Mouse (Mus musculus) left cerebral cortex, adult 8-10 months (tissue): ENCODE data around the gene Pcbp2. TPM values are rescaled to one million over a fixed set of nuclear protein-coding genes. Genes with fewer than 3 reads are reported as not detected.

Experiments used
- DNase-seq, 2 experiments: peaks; one replicate each; pipeline ENCODE4 v3.0.0; 2022; ENCODE audit warnings: low spot score in 2 of 2
- total RNA-seq, 4 experiments: library from RNA; stranded (reverse); gene quantifications; 2 replicates each; pipeline ENCODE4 v1.2.4; 2022

Pcbp2 gene
- total RNA-seq, 4 experiments from 2014 or later: 481 to 511 (median 488) TPM

GRCm38 (mm10) chr15:102524892-102525485 lies 54.6 kb downstream of the Pcbp2 start, which contains the start of gene Npff:
Npff (minus strand) TSS chr15:102524942.
- DNase-seq: peak in 1 of 2 experiments; percentile 63

GRCm38 (mm10) chr15:102526111-102527002 lies 56.0 kb downstream of the Pcbp2 start:
- DNase-seq: no peak

- DNase-seq: no peak
Measured at GRCm38 (mm10) chr15:102527936-102528335, 57.6 kb downstream of the Pcbp2 start.

- no peak for DNase-seq
Measured at GRCm38 (mm10) chr15:102528396-102528795, 58.1 kb downstream of the Pcbp2 start.

GRCm38 (mm10) chr15:102530566-102530965 lies 60.2 kb downstream of the Pcbp2 start:
- no peak for DNase-seq

- DNase-seq: no peak
Measured at GRCm38 (mm10) chr15:102531586-102531985, 61.2 kb downstream of the Pcbp2 start.

GRCm38 (mm10) chr15:102532106-102532900 lies 62.0 kb downstream of the Pcbp2 start:
- DNase-seq: no peak

GRCm38 (mm10) chr15:102533926-102534325 lies 63.6 kb downstream of the Pcbp2 start:
- no peak for DNase-seq

- no peak for DNase-seq
Measured at GRCm38 (mm10) chr15:102544801-102545200, 74.5 kb downstream of the Pcbp2 start.

- DNase-seq: no peak
Measured at GRCm38 (mm10) chr15:102546246-102546645, 75.9 kb downstream of the Pcbp2 start.

GRCm38 (mm10) chr15:102546677-102547427 lies 76.5 kb downstream of the Pcbp2 start:
- peak; percentile 54 to 91 for DNase-seq

- DNase-seq: no peak
Measured at GRCm38 (mm10) chr15:102547478-102547877, 77.1 kb downstream of the Pcbp2 start.

Other genes starting within 250 kb of the Pcbp2 start
- gene Itgb7, start 238.6 kb upstream of the Pcbp2 start, total RNA-seq: 1 to 10 TPM in 2 of 4 experiments, under 1 TPM in 2; 0.23 to 2.9 (median 1.7) TPM
- gene Rarg, start 213.0 kb upstream of the Pcbp2 start, total RNA-seq: 10 to 100 TPM; 13.5 to 16.8 (median 16.3) TPM
- gene Gm9918, start 200.0 kb upstream of the Pcbp2 start, total RNA-seq: not detected
- 10 to 100 TPM; 38.3 to 48.5 (median 42.1) TPM for gene Mfsd5, start 191.1 kb upstream of the Pcbp2 start, total RNA-seq
- 1 to 10 TPM in 3 of 4 experiments, under 1 TPM in 1; 0.91 to 1.5 (median 1.2) TPM for gene Espl1, start 174.3 kb upstream of the Pcbp2 start, total RNA-seq
- 100 to 1,000 TPM; 457 to 497 (median 483) TPM for gene Pfdn5, start 144.4 kb upstream of the Pcbp2 start, total RNA-seq
- 10 to 100 TPM; 59.3 to 63.4 (median 61.9) TPM for gene Myg1, start 138.8 kb upstream of the Pcbp2 start, total RNA-seq
- 10 to 100 TPM; 20.1 to 25.3 (median 22.2) TPM for gene Aaas, start 119.8 kb upstream of the Pcbp2 start, total RNA-seq
- 1 to 10 TPM in 2 of 4 experiments, under 1 TPM in 2; 0.82 to 1.6 (median 1.0) TPM for gene Sp7, start 103.4 kb upstream of the Pcbp2 start, total RNA-seq
- 10 to 100 TPM; 30.3 to 44.7 (median 38.7) TPM for gene Sp1, start 64.4 kb upstream of the Pcbp2 start, total RNA-seq
- 1 to 10 TPM in 1 of 4 experiments, under 1 TPM in 3; 0.73 to 2.0 (median 0.92) TPM for gene Amhr2, start 25.2 kb upstream of the Pcbp2 start, total RNA-seq
- 10 to 100 TPM; 42.3 to 53.7 (median 44.3) TPM for gene Prr13, start 11.5 kb upstream of the Pcbp2 start, total RNA-seq
- gene Gm10337, start 33.2 kb downstream of the Pcbp2 start, total RNA-seq: not detected
- gene Map3k12, start 46.5 kb downstream of the Pcbp2 start, total RNA-seq: 10 to 100 TPM; 85.6 to 93.8 (median 89.3) TPM
- gene Tarbp2, start 47.7 kb downstream of the Pcbp2 start, total RNA-seq: 10 to 100 TPM; 30.3 to 37.4 (median 35.2) TPM
- 1 to 10 TPM; 2.1 to 4.8 (median 3.2) TPM for gene Npff, start 54.4 kb downstream of the Pcbp2 start, total RNA-seq
- under 1 TPM in 1 of 4 experiments, not detected in 3; 0.91 TPM for gene Gm28047, start 154.5 kb downstream of the Pcbp2 start, total RNA-seq
- gene Atf7, start 154.9 kb downstream of the Pcbp2 start, total RNA-seq: 10 to 100 TPM; 40.8 to 44.8 (median 42.6) TPM
- 10 to 100 TPM in 3 of 4 experiments, 1 to 10 TPM in 1; 8.4 to 19.1 (median 13.2) TPM for gene Atp5g2, start 201.8 kb downstream of the Pcbp2 start, total RNA-seq